Mouse (Mus musculus) midbrain, embryonic 16.5 days (tissue): ENCODE measurements around the gene Rmi2. TPM values are rescaled to one million over a fixed set of nuclear protein-coding genes. Genes with fewer than 3 reads are reported as not detected.

Source experiments
- ATAC-seq: fragments of 200-750 bp; cut with Nextera tagmentation; 2 replicates; pipeline ENCODE4 v1.8.0; 2017; ENCODE audit warnings: moderate TSS enrichment
- H3K27ac ChIP-seq: fragments of 300-500 bp; sonication (generic); 2 replicates; pipeline ENCODE4 v1.5.1; 2014; ENCODE audit warnings: mild to moderate bottlenecking, low read length, mixed read lengths
- H3K27me3 ChIP-seq: fragments of 300-500 bp; sonication (generic); 2 replicates; pipeline ENCODE4 v1.6.1; 2014; ENCODE audit warnings: low read depth, low read length, mixed read lengths; ENCODE audit not compliant: control insufficient read depth, insufficient read depth
- H3K36me3 ChIP-seq: fragments of 300-500 bp; sonication (generic); 2 replicates; pipeline ENCODE4 v1.6.1; 2014; ENCODE audit warnings: mild to moderate bottlenecking, low read length, moderate library complexity, mixed read lengths; ENCODE audit not compliant: control insufficient read depth, insufficient read depth
- H3K4me1 ChIP-seq: fragments of 300-500 bp; sonication (generic); 2 replicates; pipeline ENCODE4 v1.6.1; 2014; ENCODE audit warnings: mild to moderate bottlenecking, low read length, mixed read lengths; ENCODE audit not compliant: control insufficient read depth, insufficient read depth
- H3K4me2 ChIP-seq: fragments of 300-500 bp; sonication (generic); 2 replicates; pipeline ENCODE4 v1.6.1; 2014; ENCODE audit warnings: mild to moderate bottlenecking, low read length, mixed read lengths
- H3K4me3 ChIP-seq: fragments of 300-500 bp; sonication (generic); 2 replicates; pipeline ENCODE4 v1.5.1; 2014; ENCODE audit warnings: low read depth, mild to moderate bottlenecking, low read length, moderate library complexity, mixed read lengths
- H3K9ac ChIP-seq: fragments of 300-500 bp; sonication (generic); 2 replicates; pipeline ENCODE4 v1.6.1; 2014; ENCODE audit warnings: low read depth, low read length, mixed read lengths
- H3K9me3 ChIP-seq: fragments of 300-500 bp; sonication (generic); replicated peaks from 2 replicates; pipeline ENCODE4 v1.6.1; 2014; ENCODE audit warnings: mild to moderate bottlenecking, low read length, mixed read lengths; ENCODE audit not compliant: control insufficient read depth, poor library complexity, severe bottlenecking
- WGBS: fragments of 180-500 bp; shearing (Covaris S2); extraction: QIAGEN DNeasy Blood & Tissue Kit; methylation state at CpG from one replicate; pipeline ENCODE4 v1.1.7; 2014; 5-methylcytosine and 5-hydroxymethylcytosine counted together
- polyA plus RNA-seq: library from polyadenylated mRNA; unstranded; fragments of >200 nt; fragmentation: Nextera tagmentation; extraction: Ambion mirVana; gene quantifications from 2 replicates; pipeline ENCODE4 v1.2.1, GENCODE M21; 2015

Rmi2 gene
- 0.31 and 0.39 TPM in 2 replicates for polyA plus RNA-seq

- Histone ChIP-seq H3K36me3 (no peaks in the 10 kb centered on the region), H3K27me3 (no peaks in the 10 kb centered on the region), H3K4me1 (peaks cover 8% of the 10 kb centered on the region), H3K4me3 (peak within 1 kb of the TSS; percentile 84), H3K27ac (no peak within 1 kb of the TSS), H3K9me3 (no peaks in the 10 kb centered on the region), H3K4me2 (peak within 1 kb of the TSS; percentile 90), H3K9ac (peak within 1 kb of the TSS; percentile 66)
- ATAC-seq = peak; percentile 96
- under 1% methylated on average over 63 of the region's 69 CpGs for WGBS
Observed at GRCm38 (mm10) chr16:10834911-10835587, at the start of gene Rmi2. Gene Rmi2, plus strand, starts transcription at chr16:10835059.

- H3K9me3 ChIP-seq = no peaks in the 10 kb centered on the region
- under 1% methylated on average over 58 of the region's 59 CpGs for WGBS
- H3K4me3 ChIP-seq = peak within 1 kb of the TSS; percentile 66
- H3K9ac ChIP-seq = peak within 1 kb of the TSS; percentile 86
- no peaks in the 10 kb centered on the region for H3K36me3 ChIP-seq
- peak; percentile 90 for ATAC-seq
- H3K27ac ChIP-seq = peak within 1 kb of the TSS; percentile 89
- peaks cover 16% of the 10 kb centered on the region for H3K4me1 ChIP-seq
- H3K27me3 ChIP-seq = no peaks in the 10 kb centered on the region
- H3K4me2 ChIP-seq = peak within 1 kb of the TSS; percentile 99
Observed at GRCm38 (mm10) chr16:10785371-10786231, 49.3 kb upstream of the Rmi2 start, which contains the start of gene Socs1. Gene Socs1, minus strand, starts transcription at chr16:10785536.

GRCm38 (mm10) chr16:10786288-10786687 lies 48.6 kb upstream of the Rmi2 start:
- H3K9ac ChIP-seq = peak overlapping the region; percentile 86
- no peaks in the 10 kb centered on the region for H3K27me3 ChIP-seq
- WGBS = 2% methylated on average over 9 of the region's 9 CpGs
- H3K36me3 ChIP-seq = no peaks in the 10 kb centered on the region
- peak overlapping the region; percentile 99 for H3K4me2 ChIP-seq
- peak overlapping the region; percentile 89 for H3K27ac ChIP-seq
- peak overlapping the region; percentile 66 for H3K4me3 ChIP-seq
- peaks cover 16% of the 10 kb centered on the region for H3K4me1 ChIP-seq
- ATAC-seq = peak; percentile 46
- H3K9me3 ChIP-seq = no peaks in the 10 kb centered on the region

- Histone ChIP-seq H3K27ac (no peak overlapping the region), H3K4me1 (peaks cover 16% of the 10 kb centered on the region), H3K4me3 (no peak overlapping the region), H3K4me2 (no peak overlapping the region), H3K36me3 (no peaks in the 10 kb centered on the region), H3K9ac (no peak overlapping the region), H3K27me3 (no peaks in the 10 kb centered on the region), H3K9me3 (no peaks in the 10 kb centered on the region)
- ATAC-seq = no peak
- WGBS = 68% methylated on average over 4 of the region's 4 CpGs
Observed at GRCm38 (mm10) chr16:10786782-10787547, 47.9 kb upstream of the Rmi2 start.

- no peak for ATAC-seq
- H3K27ac ChIP-seq = no peak overlapping the region
- H3K27me3 ChIP-seq = no peaks in the 10 kb centered on the region
- 82% methylated on average over 7 of the region's 7 CpGs for WGBS
- H3K9me3 ChIP-seq = no peaks in the 10 kb centered on the region
- no peak overlapping the region for H3K9ac ChIP-seq
- peaks cover 10% of the 10 kb centered on the region for H3K4me1 ChIP-seq
- H3K36me3 ChIP-seq = no peaks in the 10 kb centered on the region
- no peak overlapping the region for H3K4me3 ChIP-seq
- H3K4me2 ChIP-seq = no peak overlapping the region
Observed at GRCm38 (mm10) chr16:10787548-10788058, 47.3 kb upstream of the Rmi2 start.

- WGBS = 57% methylated on average over 16 of the region's 16 CpGs
- no peak for ATAC-seq
- Histone ChIP-seq H3K4me3 (no peak within 1 kb of the TSS), H3K36me3 (no peaks in the 10 kb centered on the region), H3K9ac (no peak within 1 kb of the TSS), H3K4me1 (peaks cover 10% of the 10 kb centered on the region), H3K27me3 (no peaks in the 10 kb centered on the region), H3K9me3 (no peaks in the 10 kb centered on the region), H3K27ac (no peak within 1 kb of the TSS), H3K4me2 (no peak within 1 kb of the TSS)
Observed at GRCm38 (mm10) chr16:10788271-10788670, 46.6 kb upstream of the Rmi2 start, which contains the start of gene Tnp2. Gene Tnp2, minus strand, starts transcription at chr16:10788660.

GRCm38 (mm10) chr16:10788866-10789265 lies 46.0 kb upstream of the Rmi2 start:
- no peak for ATAC-seq
- no peaks in the 10 kb centered on the region for H3K36me3 ChIP-seq
- H3K9ac ChIP-seq = no peak overlapping the region
- H3K4me2 ChIP-seq = no peak overlapping the region
- no peak overlapping the region for H3K27ac ChIP-seq
- WGBS = 63% methylated on average over 4 of the region's 4 CpGs
- H3K4me3 ChIP-seq = no peak overlapping the region
- H3K9me3 ChIP-seq = no peaks in the 10 kb centered on the region
- H3K27me3 ChIP-seq = no peaks in the 10 kb centered on the region
- H3K4me1 ChIP-seq = peaks cover 6% of the 10 kb centered on the region

GRCm38 (mm10) chr16:10790702-10791101 lies 44.2 kb upstream of the Rmi2 start, which contains the start of gene Prm3:
Gene Prm3, minus strand, starts transcription at chr16:10790914.
- H3K9ac ChIP-seq = no peak within 1 kb of the TSS
- H3K36me3 ChIP-seq = no peaks in the 10 kb centered on the region
- H3K4me1 ChIP-seq = peaks cover 3% of the 10 kb centered on the region; the same call in 1 of the 2 replicates
- H3K9me3 ChIP-seq = no peaks in the 10 kb centered on the region
- no peak within 1 kb of the TSS for H3K4me3 ChIP-seq
- no peaks in the 10 kb centered on the region for H3K27me3 ChIP-seq
- WGBS = 79% methylated on average over 9 of the region's 9 CpGs
- H3K4me2 ChIP-seq = no peak within 1 kb of the TSS
- no peak within 1 kb of the TSS for H3K27ac ChIP-seq
- no peak for ATAC-seq
